Mouse (Mus musculus): ENCODE results near the gene 1700029I15Rik. TPM values are rescaled to one million over a fixed set of nuclear protein-coding genes. Genes with fewer than 3 reads are reported as not detected.

Gene 1700029I15Rik
- 1 to 10 TPM; 1.8 to 2.3 TPM for total RNA-seq (2023)

DNA sequence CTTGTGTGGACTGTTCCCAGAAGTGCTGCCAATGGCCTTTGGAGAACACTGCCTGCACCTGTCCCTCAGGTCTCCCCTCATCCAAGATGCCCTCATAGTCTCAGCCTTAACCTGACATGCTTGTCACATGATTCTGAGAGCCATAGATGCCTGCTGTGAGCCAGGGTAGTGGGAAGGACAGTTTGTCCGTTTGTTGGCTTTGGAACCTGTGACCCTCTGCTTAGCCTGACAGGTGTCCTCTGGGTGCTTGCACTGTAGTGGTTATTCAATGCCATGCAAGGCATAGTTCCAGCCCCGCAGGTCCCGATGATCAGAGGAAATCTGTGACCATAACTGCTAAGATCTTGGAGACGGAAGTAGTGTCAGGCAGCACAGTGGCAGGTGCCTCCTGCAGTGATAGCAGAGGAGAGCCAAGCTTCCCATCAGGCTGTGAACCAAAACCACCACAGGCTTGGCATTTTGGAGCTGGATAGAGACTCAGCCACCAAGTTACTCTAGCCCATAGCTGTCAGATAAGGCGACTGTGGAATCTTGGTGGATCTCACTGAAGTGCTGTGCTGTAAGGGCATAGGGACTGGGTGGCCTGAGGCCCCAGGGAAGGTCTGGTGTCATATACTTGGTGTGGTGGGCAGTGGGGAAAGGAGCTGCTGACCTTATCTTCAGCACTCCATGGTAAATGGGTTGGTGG, at the start of gene 1700029I15Rik:
Gene 1700029I15Rik, plus strand, starts transcription at position 638 of the 688 bp plus-strand sequence.

DNA sequence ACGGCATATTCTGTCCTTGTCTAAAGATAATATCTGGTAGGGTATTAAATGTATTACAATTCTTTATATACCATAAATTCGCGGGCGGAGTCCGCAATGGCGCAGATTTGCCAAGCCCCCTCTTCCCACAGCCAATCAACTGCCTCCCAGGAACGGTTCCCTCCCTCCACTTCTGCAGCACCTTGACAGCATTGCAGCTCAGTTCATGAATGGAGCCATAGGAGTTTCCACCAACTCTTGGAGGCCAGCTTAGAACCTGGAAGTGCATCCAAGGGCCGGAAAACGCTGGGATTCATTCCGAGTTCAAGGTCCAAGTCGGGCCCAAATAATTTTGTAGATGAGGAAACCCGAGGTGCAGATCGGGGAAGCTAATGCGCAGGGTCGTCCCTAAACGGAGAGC, 7.8 kb upstream of the 1700029I15Rik start, which contains the start of the genes Pex16 and Large2:
Gene Pex16, plus strand, starts transcription at position 163 of the 400 bp plus-strand sequence.
Gene Large2, minus strand, starts transcription at position 356 of the 400 bp plus-strand sequence.

DNA sequence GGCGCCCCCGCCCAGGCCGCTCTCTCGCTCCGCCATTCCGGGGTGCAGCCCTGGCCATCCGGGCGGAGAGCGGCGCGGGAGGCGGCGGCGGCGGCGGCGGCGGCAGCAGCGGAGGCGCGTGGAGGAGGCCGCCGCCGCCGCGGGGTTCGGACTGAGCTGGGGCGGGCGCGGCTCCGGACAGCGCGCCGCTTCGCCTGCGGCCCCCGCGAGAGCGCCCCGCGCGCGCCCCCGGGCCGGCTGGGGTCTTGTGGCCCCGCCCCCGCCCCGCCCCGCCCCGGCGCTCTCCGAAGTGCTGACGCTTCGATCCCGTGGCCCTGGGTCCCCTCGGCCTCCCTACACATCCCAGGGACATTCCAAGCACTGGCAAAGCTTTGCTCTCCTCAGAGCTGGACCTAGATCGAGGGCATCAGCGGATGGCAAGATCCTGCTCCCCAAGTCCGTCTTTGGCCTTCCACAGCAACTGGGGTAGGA, 18.8 kb downstream of the 1700029I15Rik start, which contains the start of gene Mapk8ip1:
Gene Mapk8ip1, minus strand, starts transcription at position 173 of the 471 bp plus-strand sequence.

DNA sequence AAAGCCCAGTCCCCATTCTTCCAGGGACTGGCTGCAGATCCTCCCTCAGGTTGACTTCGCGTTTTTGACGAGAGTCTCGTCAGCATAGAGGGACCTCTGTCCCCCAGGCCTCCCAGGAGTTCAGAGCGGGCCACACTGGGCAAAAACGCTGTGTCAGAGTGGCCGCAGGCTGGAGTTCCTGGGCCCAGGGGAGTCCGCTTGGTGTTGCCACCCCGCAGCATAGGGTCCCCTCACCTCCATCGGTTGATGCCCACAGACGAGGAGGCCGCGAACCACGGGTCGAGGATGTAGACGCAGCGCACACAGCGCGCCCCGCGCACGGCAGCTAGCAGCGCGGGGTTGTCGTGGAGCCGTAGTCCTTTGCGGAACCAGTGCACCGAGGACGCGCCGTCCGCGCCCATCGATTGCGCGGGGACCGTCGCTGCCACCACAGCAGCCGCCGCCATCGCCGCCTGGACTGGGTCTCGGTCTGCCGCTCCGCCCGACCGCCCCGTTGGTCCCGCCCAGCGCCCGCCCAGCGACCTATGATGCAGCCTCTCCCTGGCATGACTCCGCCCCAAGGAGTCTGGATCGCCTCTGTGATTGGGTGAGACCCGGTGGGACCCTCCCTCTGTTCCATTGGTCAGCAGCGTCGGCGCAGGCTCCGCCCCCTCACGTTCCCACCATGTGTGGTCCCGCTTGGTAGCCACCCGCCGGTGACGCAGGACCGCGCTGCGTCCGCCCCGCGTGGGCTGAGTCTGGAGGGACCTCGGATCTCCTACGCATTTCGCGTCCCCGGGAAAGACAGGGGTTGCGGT, 51.4 kb downstream of the 1700029I15Rik start, which contains the start of gene Cry2:
Gene Cry2, minus strand, starts transcription at position 466 of the 797 bp plus-strand sequence.

Other genes starting within 250 kb of the 1700029I15Rik start
- gene Pex16, start 7.9 kb upstream of the 1700029I15Rik start, total RNA-seq (2023) = 10 to 100 TPM; 23.3 to 25.9 TPM
- gene Large2, start 7.7 kb upstream of the 1700029I15Rik start, total RNA-seq (2023) = not detected
- under 1 TPM; 0.56 to 0.99 TPM for gene Mapk8ip1, start 18.7 kb downstream of the 1700029I15Rik start, total RNA-seq (2023)
- 10 to 100 TPM; 15.5 to 17.2 TPM for gene Cry2, start 51.5 kb downstream of the 1700029I15Rik start, total RNA-seq (2023)
- 10 to 100 TPM; 35.6 to 36.2 TPM for gene Slc35c1, start 78.0 kb downstream of the 1700029I15Rik start, total RNA-seq (2023)
- 1 to 10 TPM; 1.1 to 1.2 TPM for gene Chst1, start 217.2 kb downstream of the 1700029I15Rik start, total RNA-seq (2023)

Data from neutrophil, adult 59 days (primary cell).